Mouse (Mus musculus) kidney, postnatal 0 days (tissue): ENCODE measurements around the gene Sgtb. TPM values are rescaled to one million over a fixed set of nuclear protein-coding genes. Genes with fewer than 3 reads are reported as not detected.

ENCODE experiments used
- ATAC-seq: fragments of 200-750 bp; cut with Nextera tagmentation; replicated peaks from 2 replicates; pipeline ENCODE4 v1.8.0; 2017; ENCODE audit warnings: low read depth, moderate number of reproducible peaks, moderate TSS enrichment, moderate library complexity; ENCODE audit not compliant: low FRiP score
- DNase-seq: peaks from one replicate; pipeline ENCODE4 v3.0.0-alpha.2; 2016; ENCODE audit warnings: low spot score
- H3K27ac ChIP-seq: fragments of 300-500 bp; sonication (generic); 2 replicates; pipeline ENCODE4 v1.5.1; 2014; ENCODE audit warnings: mild to moderate bottlenecking
- H3K27me3 ChIP-seq: fragments of 300-500 bp; sonication (generic); 2 replicates; pipeline ENCODE4 v1.6.1; 2014; ENCODE audit warnings: low read length, mixed read lengths; ENCODE audit not compliant: insufficient read depth
- H3K36me3 ChIP-seq: fragments of 300-500 bp; sonication (generic); 2 replicates; pipeline ENCODE4 v1.6.1; 2014; ENCODE audit warnings: low read length, mixed read lengths; ENCODE audit not compliant: insufficient read depth
- H3K4me1 ChIP-seq: fragments of 300-500 bp; sonication (generic); replicated peaks from 2 replicates; pipeline ENCODE4 v1.6.1; 2014; ENCODE audit warnings: antibody characterized with exemption, low read length, mixed read lengths; ENCODE audit not compliant: insufficient read depth
- H3K4me2 ChIP-seq: fragments of 300-500 bp; sonication (generic); 2 replicates; pipeline ENCODE4 v1.6.1; 2014; ENCODE audit warnings: mild to moderate bottlenecking, low read length, moderate library complexity, mixed read lengths
- H3K4me3 ChIP-seq: fragments of 300-500 bp; sonication (generic); replicated peaks from 2 replicates; pipeline ENCODE4 v1.5.1; 2014; ENCODE audit warnings: low read depth, low read length
- H3K9ac ChIP-seq: fragments of 300-500 bp; sonication (generic); 2 replicates; pipeline ENCODE4 v1.6.1; 2014; ENCODE audit warnings: low read depth, low read length
- H3K9me3 ChIP-seq: fragments of 300-500 bp; sonication (generic); replicated peaks from 2 replicates; pipeline ENCODE4 v1.6.1; 2016; ENCODE audit warnings: low read length, inconsistent platforms, mixed read lengths
- CTCF ChIP-seq: IDR thresholded peaks from 2 replicates; pipeline ENCODE4 v1.5.1; 2016; ENCODE audit warnings: antibody characterized with exemption, low read depth, mild to moderate bottlenecking, moderate library complexity
- WGBS: fragments of 180-500 bp; shearing (Covaris S2); extraction: QIAGEN DNeasy Blood & Tissue Kit; methylation state at CpG from one replicate; pipeline ENCODE4 v1.1.7; 2014; 5-methylcytosine and 5-hydroxymethylcytosine counted together
- polyA plus RNA-seq: library from polyadenylated mRNA; unstranded; fragments of >200 nt; fragmentation: Nextera tagmentation; extraction: Ambion mirVana; gene quantifications from 2 replicates; pipeline ENCODE4 v1.2.1, GENCODE M21; 2015

Gene Sgtb
- polyA plus RNA-seq, 1 experiment from 2014 or later, result 5.6 TPM

- H3K27ac ChIP-seq, result no peak overlapping the region
- no peaks in the 10 kb centered on the region for H3K36me3 ChIP-seq
- no peaks in the 10 kb centered on the region for H3K27me3 ChIP-seq
- ATAC-seq (no peak), DNase-seq (peak; percentile 16)
- H3K9ac ChIP-seq, result no peak overlapping the region
- no peaks in the 10 kb centered on the region for H3K4me1 ChIP-seq
- H3K4me3 ChIP-seq, result no peak overlapping the region
- no peak overlapping the region for H3K4me2 ChIP-seq
- no peak for TF ChIP-seq CTCF
- H3K9me3 ChIP-seq, result no peaks in the 10 kb centered on the region
- 47% methylated on average over 3 of the region's 3 CpGs for WGBS
These were observed 38.8 kb upstream of the Sgtb start for GRCm38 (mm10) chr13:104070703-104071102.

- 89% methylated on average over 9 of the region's 9 CpGs for WGBS
- Histone ChIP-seq H3K27ac (no peak overlapping the region), H3K9me3 (no peaks in the 10 kb centered on the region), H3K9ac (no peak overlapping the region), H3K4me2 (no peak overlapping the region), H3K4me3 (no peak overlapping the region), H3K27me3 (no peaks in the 10 kb centered on the region), H3K36me3 (no peaks in the 10 kb centered on the region), H3K4me1 (no peaks in the 10 kb centered on the region)
- DNase-seq (no peak), ATAC-seq (no peak)
- no peak for TF ChIP-seq CTCF
These were observed 37.2 kb upstream of the Sgtb start for GRCm38 (mm10) chr13:104072351-104072750.

GRCm38 (mm10) chr13:104074230-104074629 lies 35.3 kb upstream of the Sgtb start:
- Histone ChIP-seq H3K27me3 (no peaks in the 10 kb centered on the region), H3K27ac (no peak overlapping the region), H3K4me3 (no peak overlapping the region), H3K4me2 (no peak overlapping the region), H3K36me3 (no peaks in the 10 kb centered on the region), H3K9me3 (no peaks in the 10 kb centered on the region), H3K9ac (no peak overlapping the region), H3K4me1 (no peaks in the 10 kb centered on the region)
- ATAC-seq (no peak), DNase-seq (no peak)
- TF ChIP-seq CTCF, result no peak
- 94% methylated on average over 8 of the region's 8 CpGs for WGBS

DNA sequence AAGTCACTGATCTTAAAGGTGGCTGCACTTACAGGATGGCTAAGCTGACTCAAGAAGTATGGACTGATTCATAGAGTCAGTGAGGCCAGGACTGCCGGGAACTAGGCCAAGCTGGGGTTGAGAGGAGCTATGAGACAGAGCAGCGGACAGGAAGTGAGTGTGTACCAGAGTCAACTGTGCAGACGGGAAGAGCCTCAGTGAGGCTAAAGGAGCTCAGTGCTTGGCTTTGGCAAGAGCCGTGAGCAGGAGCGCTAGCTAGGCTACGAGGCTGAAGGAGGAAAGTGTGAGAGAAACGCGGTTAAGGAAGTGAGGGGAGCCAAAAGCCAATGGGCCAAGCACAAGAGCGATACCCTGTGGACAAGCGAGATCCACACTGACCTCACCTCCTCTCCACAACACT lies 34.8 kb upstream of the Sgtb start:
- no peak for TF ChIP-seq CTCF
- Histone ChIP-seq H3K4me2 (no peak overlapping the region), H3K36me3 (no peaks in the 10 kb centered on the region), H3K9me3 (no peaks in the 10 kb centered on the region), H3K27ac (no peak overlapping the region), H3K9ac (no peak overlapping the region), H3K27me3 (no peaks in the 10 kb centered on the region), H3K4me3 (no peak overlapping the region), H3K4me1 (no peaks in the 10 kb centered on the region)
- DNase-seq (peak; percentile 63), ATAC-seq (no peak)
- 66% methylated on average over 10 of the region's 10 CpGs for WGBS

GRCm38 (mm10) chr13:104076993-104077392 lies 32.5 kb upstream of the Sgtb start:
- Histone ChIP-seq H3K27me3 (no peaks in the 10 kb centered on the region), H3K4me2 (no peak overlapping the region), H3K4me3 (no peak overlapping the region), H3K27ac (no peak overlapping the region), H3K9me3 (no peaks in the 10 kb centered on the region), H3K36me3 (no peaks in the 10 kb centered on the region), H3K4me1 (no peaks in the 10 kb centered on the region), H3K9ac (no peak overlapping the region)
- ATAC-seq, result no peak
- no peak for DNase-seq
- no peak for TF ChIP-seq CTCF
- WGBS, result 59% methylated on average over 6 of the region's 6 CpGs

- Histone ChIP-seq H3K36me3 (no peaks in the 10 kb centered on the region), H3K27ac (no peak overlapping the region), H3K9me3 (no peaks in the 10 kb centered on the region), H3K4me2 (no peak overlapping the region), H3K27me3 (no peaks in the 10 kb centered on the region), H3K4me1 (no peaks in the 10 kb centered on the region), H3K4me3 (no peak overlapping the region), H3K9ac (no peak overlapping the region)
- WGBS, result 77% methylated on average over 7 of the region's 7 CpGs
- TF ChIP-seq CTCF, result no peak
- DNase-seq (no peak), ATAC-seq (no peak)
These were observed 27.0 kb upstream of the Sgtb start for GRCm38 (mm10) chr13:104082504-104082903.

DNA sequence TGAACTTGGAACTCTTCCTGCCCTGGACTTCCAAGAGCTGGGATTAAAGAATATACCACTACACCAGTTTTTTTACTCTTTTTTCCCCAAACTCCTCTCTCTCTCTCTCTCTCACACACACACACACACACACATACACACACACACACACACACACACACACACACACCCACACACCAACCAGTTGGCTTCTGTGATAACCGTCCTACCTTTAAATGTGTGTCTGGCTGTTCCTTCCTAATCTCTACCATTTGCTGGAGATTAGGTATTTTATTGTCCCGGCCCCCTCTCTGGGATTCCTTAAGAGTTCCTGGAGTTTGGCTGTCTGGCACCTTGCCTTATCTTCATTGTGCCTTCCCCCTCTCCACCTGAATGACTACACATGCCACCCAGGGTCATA lies 24.9 kb upstream of the Sgtb start:
- Histone ChIP-seq H3K4me1 (no peaks in the 10 kb centered on the region), H3K9ac (no peak overlapping the region), H3K4me3 (no peak overlapping the region), H3K4me2 (no peak overlapping the region), H3K27me3 (no peaks in the 10 kb centered on the region), H3K36me3 (no peaks in the 10 kb centered on the region), H3K9me3 (no peaks in the 10 kb centered on the region), H3K27ac (no peak overlapping the region)
- DNase-seq (no peak), ATAC-seq (no peak)
- 83% methylated on average over 2 of the region's 2 CpGs for WGBS
- no peak for TF ChIP-seq CTCF
